Mouse (Mus musculus) right cerebral cortex, adult 2 months (tissue): ENCODE results near the gene Skp1a.

Experiments used
- DNase-seq, 2 experiments: peaks; one replicate each; pipeline ENCODE4 v3.0.0; 2021 to 2022; ENCODE audit warnings: low spot score in 2 of 2

The Skp1a gene

GRCm38 (mm10) chr11:52277433-52278150, 45.8 kb downstream of the Skp1a start:
- DNase-seq = no peak

- DNase-seq = no peak
These were observed 46.4 kb downstream of the Skp1a start for GRCm38 (mm10) chr11:52278164-52278563.

GRCm38 (mm10) chr11:52278991-52279390, 47.2 kb downstream of the Skp1a start:
- DNase-seq = no peak

- no peak for DNase-seq
These were observed 47.9 kb downstream of the Skp1a start for GRCm38 (mm10) chr11:52279611-52280145.

- DNase-seq = no peak
These were observed 49.0 kb downstream of the Skp1a start for GRCm38 (mm10) chr11:52280566-52281455.

GRCm38 (mm10) chr11:52281568-52282328, 50.0 kb downstream of the Skp1a start:
- DNase-seq = no peak

GRCm38 (mm10) chr11:52282420-52282773, 50.6 kb downstream of the Skp1a start:
- no peak for DNase-seq

- peak in 1 of 2 experiments; percentile 32 for DNase-seq
These were observed 51.2 kb downstream of the Skp1a start, which contains the start of gene Tcf7 for GRCm38 (mm10) chr11:52282774-52283595. TSS of gene Tcf7 (minus strand) at chr11:52283014.

- no peak for DNase-seq
These were observed 52.1 kb downstream of the Skp1a start for GRCm38 (mm10) chr11:52283596-52284571.

GRCm38 (mm10) chr11:52286301-52286957, 54.6 kb downstream of the Skp1a start:
- DNase-seq = no peak

- DNase-seq = no peak
These were observed 55.1 kb downstream of the Skp1a start for GRCm38 (mm10) chr11:52286958-52287305.

GRCm38 (mm10) chr11:52292346-52292745, 60.6 kb downstream of the Skp1a start:
- no peak for DNase-seq

GRCm38 (mm10) chr11:52292894-52293293, 61.1 kb downstream of the Skp1a start:
- no peak for DNase-seq

- no peak for DNase-seq
These were observed 62.3 kb downstream of the Skp1a start for GRCm38 (mm10) chr11:52294103-52294502.
